Mouse (Mus musculus) liver, embryonic 18 days (tissue): ENCODE measurements around the gene Dnajc3. TPM values are rescaled to one million over a fixed set of nuclear protein-coding genes. Genes with fewer than 3 reads are reported as not detected.

Experiments
- polyA plus RNA-seq: library from polyadenylated mRNA; depleted of rRNA; stranded (reverse); fragments of >200 nt; gene quantifications from 2 replicates; pipeline ENCODE4 v1.2.3, GENCODE M21; 2012; rRNA removed

Gene Dnajc3
- 27.8 and 32.2 TPM in 2 replicates for polyA plus RNA-seq

GRCm38 (mm10) chr14:118937533-118938492 lies at the start of gene Dnajc3:
Gene Dnajc3 (plus strand): TSS chr14:118937976.

GRCm38 (mm10) chr14:118924673-118925615 lies 12.8 kb upstream of the Dnajc3 start, which contains the start of gene Dzip1:
Gene Dzip1 (minus strand): TSS chr14:118925460.

Other genes with a start within 250 kb of the Dnajc3 start
- 1.0 and 1.3 TPM in 2 replicates for gene Abcc4, start 231.8 kb upstream of the Dnajc3 start, polyA plus RNA-seq
- gene Cldn10, start 150.1 kb upstream of the Dnajc3 start, polyA plus RNA-seq, result 0.11 and 0.16 TPM in 2 replicates
- 0.91 and 1.3 TPM in 2 replicates for gene Dzip1, start 12.5 kb upstream of the Dnajc3 start, polyA plus RNA-seq
- 2.2 and 2.5 TPM in 2 replicates for gene Uggt2, start 161.5 kb downstream of the Dnajc3 start, polyA plus RNA-seq
- gene Hs6st3, start 200.4 kb downstream of the Dnajc3 start, polyA plus RNA-seq, result 0.02 and 0.05 TPM in 2 replicates